Mouse (Mus musculus) liver (tissue): Measurements from ENCODE around the gene Pitpnm1.

Experiments
- DNase-seq: peaks from one replicate; pipeline ENCODE4 v3.0.0-alpha.2; 2020; ENCODE audit warnings: mixed read lengths

The Pitpnm1 gene

GRCm38 (mm10) chr19:4159049-4159448 is 59.3 kb downstream of the Pitpnm1 start:
- no peak for DNase-seq

GRCm38 (mm10) chr19:4162646-4163542 is 63.1 kb downstream of the Pitpnm1 start, which contains the start of gene Rps6kb2:
Rps6kb2 (minus strand) TSS chr19:4163354.
- peak; percentile 94 for DNase-seq

- no peak for DNase-seq
Observed at GRCm38 (mm10) chr19:4163543-4163887, 63.7 kb downstream of the Pitpnm1 start.
